Mouse (Mus musculus) erythroblast, embryonic 14.5 days (primary cell): ENCODE measurements around the gene Traf6.

Source experiments
- GATA1 ChIP-seq: IDR thresholded peaks from 2 replicates; pipeline ENCODE4 v1.6.1; 2012; ENCODE audit warnings: low read length, inconsistent platforms, mixed read lengths
- TAL1 ChIP-seq: IDR thresholded peaks from 3 replicates; pipeline ENCODE4 v1.6.1; 2012; ENCODE audit warnings: low read length, inconsistent platforms, mixed read lengths

DNA sequence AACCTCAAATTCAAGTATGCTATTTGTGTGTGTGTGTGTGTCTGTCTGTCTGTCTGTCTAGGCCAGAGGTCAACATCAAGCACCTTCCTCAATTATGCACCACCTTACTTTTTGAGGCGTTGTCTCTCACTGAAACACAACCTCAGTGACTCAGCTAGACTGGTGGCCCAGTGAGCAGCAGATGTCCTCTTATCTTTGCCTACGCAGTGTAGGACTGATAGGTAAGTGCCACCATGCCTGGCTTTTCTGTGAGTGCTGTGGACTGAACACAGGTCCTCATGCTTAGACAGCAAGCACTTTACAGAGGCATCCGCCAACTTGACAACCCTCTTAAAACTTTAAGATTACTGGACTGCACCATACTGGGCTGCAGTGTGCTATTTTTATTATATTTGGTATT lies 9.5 kb upstream of the Traf6 start:
- TF ChIP-seq TAL1, result no peak
- TF ChIP-seq GATA1, result no peak
